ENCODE assay signal across 21 mouse cellular contexts in the genomic region with DNA sequence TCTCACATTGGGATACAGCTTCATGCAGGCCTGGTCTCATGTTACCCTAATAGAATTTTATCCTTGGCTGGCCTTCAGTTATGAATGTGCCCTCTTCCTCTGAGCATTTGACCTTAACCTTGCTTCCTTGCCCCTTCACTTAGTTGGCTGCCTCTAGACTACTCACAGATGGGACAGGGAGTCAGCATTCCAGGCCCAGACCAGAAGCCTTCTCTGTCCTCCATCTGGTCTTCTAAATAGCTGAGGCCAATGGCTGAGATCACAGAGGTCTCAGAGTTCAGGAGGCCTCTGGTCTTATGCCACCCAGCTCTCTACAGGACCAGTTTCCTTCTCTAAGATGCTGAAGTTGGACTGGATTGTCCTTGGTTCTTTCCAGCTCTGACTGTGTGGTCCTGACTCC. TPM values are rescaled to one million over a fixed set of nuclear protein-coding genes. Genes with fewer than 3 reads are reported as not detected.
DNase-seq lines count a peak whose midpoint lies in the region; ATAC-seq and TF ChIP-seq lines count a peak whose summit lies in the region.
"Had no signal": no experiment of that assay in that cellular context is flagged by ENCODE, and none has a peak within 500 bp of the region (broad histone marks: within the 10 kb centered on the region; RNA-seq: fewer than 3 reads in every experiment).

No protein-coding gene starts in this region.

- H3K36me3 ChIP-seq in heart, embryonic 11.5 days (ENCODE audit: control insufficient read depth, insufficient read depth, low read length), result no peaks in the 10 kb centered on the region
- peaks cover 19% of the 10 kb centered on the region; the same call in 1 of the 2 replicates for H3K36me3 ChIP-seq in hindbrain, postnatal 0 days (ENCODE audit: insufficient read depth, low read length)

- no peak overlapping the region for H3K4me2 ChIP-seq in heart, embryonic 11.5 days
- no peak overlapping the region for H3K4me2 ChIP-seq in hindbrain, postnatal 0 days (ENCODE audit: low read depth, low read length)
- H3K4me2 ChIP-seq: embryonic facial prominence, embryonic 12.5 days; forebrain, embryonic 13.5 days; hindbrain, embryonic 14.5 days; intestine, embryonic 15.5 days; stomach, embryonic 15.5 days had no signal

- no peaks in the 10 kb centered on the region for H3K9me3 ChIP-seq in heart, embryonic 11.5 days (replicated peaks; ENCODE audit: control insufficient read depth, low read length)
- H3K9me3 ChIP-seq in hindbrain, postnatal 0 days (ENCODE audit: low read length), result no peaks in the 10 kb centered on the region
- H3K9me3 ChIP-seq: embryonic facial prominence, embryonic 12.5 days; forebrain, embryonic 13.5 days; G1E; intestine, embryonic 15.5 days; midbrain, embryonic 10.5 days; stomach, embryonic 15.5 days had no signal

- H3K4me1 ChIP-seq in heart, embryonic 11.5 days (ENCODE audit: control insufficient read depth, insufficient read depth, low read length), result no peaks in the 10 kb centered on the region
- H3K4me1 ChIP-seq in hindbrain, postnatal 0 days (ENCODE audit: insufficient read depth, low read length), result peaks cover 32% of the 10 kb centered on the region
- H3K4me1 ChIP-seq: intestine, embryonic 15.5 days had no signal

- DNase-seq in cerebellum, adult 9-11 months, result peak; percentile 38
- DNase-seq in cerebellum, postnatal 10 days, result no peak
- peak; percentile 57 to 62 for DNase-seq in heart, adult 9 months (ENCODE audit: low spot score in 2 of 2)
- no peak for DNase-seq in layer of hippocampus, adult 2 months (ENCODE audit: low spot score in 2 of 2)
- DNase-seq in layer of hippocampus, adult 8-10 months (ENCODE audit: low spot score in 2 of 2), result no peak
- DNase-seq in brain, adult 2 months (ENCODE audit: low read depth, low spot score), result peak; percentile 35
- DNase-seq in hindbrain, postnatal 0 days (ENCODE audit: low spot score), result no peak
- DNase-seq: adrenal gland, postnatal 25 days; cerebellum, adult 8-10 months; right cerebral cortex, postnatal 25 days had no signal

- H3K9ac ChIP-seq in heart, embryonic 11.5 days (ENCODE audit: low read depth, low read length), result no peak overlapping the region
- H3K9ac ChIP-seq in hindbrain, postnatal 0 days (replicated peaks; ENCODE audit: low read length), result no peak overlapping the region
- H3K9ac ChIP-seq: embryonic facial prominence, embryonic 12.5 days; forebrain, embryonic 13.5 days; hindbrain, embryonic 14.5 days; intestine, embryonic 15.5 days; stomach, embryonic 15.5 days had no signal

- H3K27me3 ChIP-seq in heart, embryonic 11.5 days (ENCODE audit: control insufficient read depth, insufficient read depth, low read length), result no peaks in the 10 kb centered on the region
- no peaks in the 10 kb centered on the region for H3K27me3 ChIP-seq in hindbrain, postnatal 0 days (ENCODE audit: insufficient read depth, low read length)
- H3K27me3 ChIP-seq: embryonic facial prominence, embryonic 12.5 days; forebrain, embryonic 13.5 days; intestine, embryonic 15.5 days; stomach, embryonic 15.5 days had no signal

- ATAC-seq in heart, embryonic 11.5 days (replicated peaks; ENCODE audit: insufficient number of reproducible peaks, low FRiP score, low TSS enrichment), result no peak
- ATAC-seq in hindbrain, postnatal 0 days, result no peak
- ATAC-seq: activated CD4-positive, CD25-positive, alpha-beta regulatory T cell, adult 4 months; forebrain, embryonic 13.5 days; intestine, embryonic 15.5 days had no signal

- TF ChIP-seq CTCF in layer of hippocampus, adult 2 months (conservative IDR thresholded peaks at IDR 0.05), result no peak
- no peak for TF ChIP-seq CTCF in hindbrain, postnatal 0 days (IDR thresholded peaks at IDR 0.05; ENCODE audit: low read depth)

- no peak overlapping the region for H3K27ac ChIP-seq in heart, embryonic 11.5 days (ENCODE audit: low read depth, low read length)
- H3K27ac ChIP-seq in layer of hippocampus, adult 2 months, result peak overlapping the region; percentile 66; the same call in 1 of the 2 replicates
- no peak overlapping the region for H3K27ac ChIP-seq in hindbrain, postnatal 0 days
- H3K27ac ChIP-seq: embryonic facial prominence, embryonic 12.5 days; forebrain, embryonic 13.5 days; hindbrain, embryonic 14.5 days; intestine, embryonic 15.5 days; macrophage; midbrain, embryonic 10.5 days; stomach, embryonic 15.5 days had no signal

- no peak overlapping the region for H3K4me3 ChIP-seq in heart, embryonic 11.5 days (ENCODE audit: low read depth, low read length)
- H3K4me3 ChIP-seq in layer of hippocampus, adult 2 months, result no peak overlapping the region
- no peak overlapping the region for H3K4me3 ChIP-seq in hindbrain, postnatal 0 days (ENCODE audit: low read length)
- H3K4me3 ChIP-seq: embryonic facial prominence, embryonic 12.5 days; erythroblast, embryonic 14.5 days; forebrain, embryonic 13.5 days; intestine, embryonic 15.5 days; midbrain, embryonic 10.5 days; stomach, embryonic 15.5 days had no signal

RNA-seq across cellular contexts. Expression of a gene that starts 41.7 kb away (rescaled TPM):
- 21.6 and 22.7 TPM in 2 replicates for polyA plus RNA-seq in heart, embryonic 11.5 days (2014; fragmentation: Nextera tagmentation; extraction: Ambion mirVana)
- 10 to 100 TPM; 22.8 to 23.4 TPM for total RNA-seq in layer of hippocampus, adult 2 months (2021)
- 10 to 100 TPM; 26.8 to 28.2 (median 27.0) TPM for total RNA-seq in layer of hippocampus, adult 8-10 months (2022)
- total RNA-seq in hindbrain, postnatal 0 days (2014; rRNA removed), result 42.1 and 44.1 TPM in 2 replicates
- 22.4 and 26.1 TPM in 2 replicates for polyA plus RNA-seq in hindbrain, postnatal 0 days (2015; fragmentation: Nextera tagmentation; extraction: Ambion mirVana)

Comparison
In these comparisons a context has a peak if more than half of its experiments do, and no peak if none do; other contexts are left out.
1. DNase-seq: peak in cerebellum, adult 9-11 months (single experiment), heart, adult 9 months (2 of 2) and brain, adult 2 months (single experiment); none in cerebellum, postnatal 10 days (0 of 2), layer of hippocampus, adult 2 months (0 of 2), layer of hippocampus, adult 8-10 months (0 of 2) and hindbrain, postnatal 0 days (single experiment).